Mouse (Mus musculus): Measurements from ENCODE around the gene Lrrc55. TPM values are rescaled to one million over a fixed set of nuclear protein-coding genes. Genes with fewer than 3 reads are reported as not detected.

The Lrrc55 gene
- polyA plus RNA-seq, 1 experiment = not detected

- no peak for TF ChIP-seq GATA1 (IDR thresholded peaks at IDR 0.05; ENCODE audit: borderline replicate concordance, low read length)
- no peak for TF ChIP-seq FLI1 (IDR thresholded peaks at IDR 0.05; ENCODE audit: low read length)
Observed at GRCm38 (mm10) chr2:85136831-85137520, 60.0 kb downstream of the Lrrc55 start.

DNA sequence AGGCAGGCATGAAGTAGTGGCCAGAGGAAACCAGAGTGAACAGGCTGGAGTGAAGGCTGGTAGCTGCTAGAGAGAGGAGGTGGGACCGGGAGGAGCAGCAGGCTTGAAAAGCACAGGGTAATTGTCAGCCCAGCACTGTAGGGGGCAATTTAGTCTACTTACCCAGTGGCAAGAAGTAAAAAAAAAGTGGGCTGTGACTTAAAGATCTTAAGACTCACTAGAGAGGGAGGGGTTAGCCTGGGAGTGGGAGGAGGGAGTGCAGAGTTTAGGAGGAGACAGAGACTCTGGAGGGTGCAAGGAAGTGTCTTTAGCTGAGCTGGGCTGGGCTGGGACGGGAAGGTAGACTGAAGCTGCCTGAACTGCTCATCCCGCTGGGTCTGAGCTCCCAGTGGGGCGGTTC, 60.9 kb downstream of the Lrrc55 start, which contains the start of gene Aplnr:
TSS of gene Aplnr (plus strand) at position 137 of the 400 bp plus-strand sequence.
- TF ChIP-seq FLI1 (IDR thresholded peaks at IDR 0.05; ENCODE audit: low read length) (no peak), GATA1 (IDR thresholded peaks at IDR 0.05; ENCODE audit: borderline replicate concordance, low read length) (no peak)
- H3K36me3 ChIP-seq (replicated peaks; ENCODE audit: low read length) = no peaks in the 10 kb centered on the region
- H3K27me3 ChIP-seq (replicated peaks) = peaks cover 39% of the 10 kb centered on the region
- H3K4me1 ChIP-seq = peaks cover 3% of the 10 kb centered on the region; the same call in 1 of the 2 replicates
- H3K4me3 ChIP-seq (replicated peaks) = no peak within 1 kb of the TSS
- H3K9me3 ChIP-seq = no peaks in the 10 kb centered on the region

More at GRCm38 (mm10) chr2:85136831-85137520, 60.0 kb downstream of the Lrrc55 start:
- Histone ChIP-seq H3K4me1 (peaks cover 3% of the 10 kb centered on the region; the same call in 1 of the 2 replicates), H3K4me3 (replicated peaks) (no peak overlapping the region), H3K9me3 (no peaks in the 10 kb centered on the region), H3K27me3 (replicated peaks) (peaks cover 38% of the 10 kb centered on the region), H3K36me3 (replicated peaks; ENCODE audit: low read length) (no peaks in the 10 kb centered on the region)

GRCm38 (mm10) chr2:85135099-85135498, 61.9 kb downstream of the Lrrc55 start:
- H3K4me3 ChIP-seq (replicated peaks) = no peak overlapping the region
- no peak for TF ChIP-seq GATA1 (IDR thresholded peaks at IDR 0.05; ENCODE audit: borderline replicate concordance, low read length)
- no peak for TF ChIP-seq FLI1 (IDR thresholded peaks at IDR 0.05; ENCODE audit: low read length)
- peaks cover 37% of the 10 kb centered on the region for H3K27me3 ChIP-seq (replicated peaks)
- H3K4me1 ChIP-seq = peaks cover 3% of the 10 kb centered on the region; the same call in 1 of the 2 replicates
- H3K36me3 ChIP-seq (replicated peaks; ENCODE audit: low read length) = no peaks in the 10 kb centered on the region
- no peaks in the 10 kb centered on the region for H3K9me3 ChIP-seq

DNA sequence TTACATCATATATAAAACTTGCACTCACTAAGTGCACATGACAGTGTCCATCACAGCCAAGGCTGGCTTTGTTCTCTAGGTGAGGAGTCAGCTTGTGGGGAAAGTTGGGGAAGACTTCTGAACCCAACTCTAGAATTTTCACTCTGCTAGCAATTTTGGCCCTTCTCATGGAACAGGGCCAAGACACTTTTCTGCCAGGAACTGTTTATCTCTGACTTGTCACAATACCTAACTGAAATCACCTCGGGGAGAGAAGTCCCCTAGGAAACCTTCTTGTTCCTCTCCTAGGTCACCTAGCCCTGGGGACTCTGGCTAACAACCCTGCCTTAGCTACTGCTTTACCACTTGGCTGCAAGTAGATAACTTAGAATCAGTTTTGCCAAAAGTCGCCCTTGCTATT, 64.8 kb downstream of the Lrrc55 start:
- Histone ChIP-seq H3K36me3 (replicated peaks; ENCODE audit: low read length) (no peaks in the 10 kb centered on the region), H3K4me1 (peaks cover under 1% of the 10 kb centered on the region; the same call in 1 of the 2 replicates), H3K4me3 (replicated peaks) (no peak overlapping the region), H3K27me3 (replicated peaks) (peaks cover 33% of the 10 kb centered on the region), H3K9me3 (no peaks in the 10 kb centered on the region)
- TF ChIP-seq FLI1 (IDR thresholded peaks at IDR 0.05; ENCODE audit: low read length) (no peak), GATA1 (IDR thresholded peaks at IDR 0.05; ENCODE audit: borderline replicate concordance, low read length) (no peak)

DNA sequence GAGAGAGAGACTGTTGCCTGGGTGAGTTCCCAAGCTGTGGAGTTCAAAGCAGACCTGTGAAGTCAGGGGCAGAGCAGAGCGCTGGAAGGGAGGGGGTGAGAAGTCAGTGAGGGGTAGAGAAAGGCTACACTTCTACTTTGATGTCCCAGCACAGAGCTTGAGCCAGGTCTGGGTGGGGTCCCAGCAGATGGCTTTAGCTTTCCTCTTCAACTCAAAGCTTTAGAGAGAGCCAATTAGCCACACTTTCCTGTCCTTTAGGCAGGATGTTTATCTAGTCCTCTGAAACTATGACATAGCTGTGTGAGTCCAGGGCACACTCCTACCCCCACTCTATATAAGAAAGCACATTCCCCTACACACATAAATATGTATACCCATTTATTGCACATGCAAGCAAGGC, 65.3 kb downstream of the Lrrc55 start:
- H3K27me3 ChIP-seq (replicated peaks) = peaks cover 28% of the 10 kb centered on the region
- H3K36me3 ChIP-seq (replicated peaks; ENCODE audit: low read length) = no peaks in the 10 kb centered on the region
- TF ChIP-seq FLI1 (IDR thresholded peaks at IDR 0.05; ENCODE audit: low read length) (no peak), GATA1 (IDR thresholded peaks at IDR 0.05; ENCODE audit: borderline replicate concordance, low read length) (no peak)
- no peak overlapping the region for H3K4me3 ChIP-seq (replicated peaks)
- no peaks in the 10 kb centered on the region for H3K4me1 ChIP-seq
- H3K9me3 ChIP-seq = no peaks in the 10 kb centered on the region

GRCm38 (mm10) chr2:85131226-85131625, 65.8 kb downstream of the Lrrc55 start:
- Histone ChIP-seq H3K9me3 (no peaks in the 10 kb centered on the region), H3K27me3 (replicated peaks) (peaks cover 23% of the 10 kb centered on the region), H3K4me3 (replicated peaks) (no peak overlapping the region), H3K36me3 (replicated peaks; ENCODE audit: low read length) (no peaks in the 10 kb centered on the region), H3K4me1 (no peaks in the 10 kb centered on the region)
- TF ChIP-seq GATA1 (IDR thresholded peaks at IDR 0.05; ENCODE audit: borderline replicate concordance, low read length) (no peak), FLI1 (IDR thresholded peaks at IDR 0.05; ENCODE audit: low read length) (no peak)

DNA sequence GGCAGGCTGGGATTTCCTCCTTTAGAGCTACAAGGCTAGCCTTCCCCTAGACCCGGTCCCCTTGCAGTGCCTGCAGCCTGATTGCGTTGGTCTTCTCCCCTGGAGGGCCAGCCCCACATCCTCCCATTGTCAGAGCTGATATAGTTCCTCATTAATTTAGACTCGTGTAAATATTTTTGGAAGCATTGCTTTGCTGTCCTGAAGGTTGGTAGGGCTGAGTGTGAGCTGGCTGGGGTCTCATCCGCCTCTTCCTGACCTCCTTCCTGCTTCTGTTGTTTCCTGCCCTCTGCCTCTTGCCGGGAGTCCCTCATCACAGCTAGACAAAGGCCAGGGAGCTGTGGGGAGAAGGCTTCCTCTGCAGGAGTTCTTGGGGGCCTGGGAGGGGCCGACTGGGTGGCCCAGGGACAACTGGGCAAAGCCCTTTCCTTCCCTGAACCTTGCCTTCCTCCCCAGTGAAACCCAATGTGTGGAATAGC, 67.5 kb downstream of the Lrrc55 start:
- TF ChIP-seq FLI1 (IDR thresholded peaks at IDR 0.05; ENCODE audit: low read length) (no peak), GATA1 (IDR thresholded peaks at IDR 0.05; ENCODE audit: borderline replicate concordance, low read length) (no peak)
- no peak overlapping the region for H3K4me3 ChIP-seq (replicated peaks)
- H3K4me1 ChIP-seq = no peaks in the 10 kb centered on the region
- no peaks in the 10 kb centered on the region for H3K9me3 ChIP-seq
- H3K27me3 ChIP-seq (replicated peaks) = peaks cover 18% of the 10 kb centered on the region
- no peaks in the 10 kb centered on the region for H3K36me3 ChIP-seq (replicated peaks; ENCODE audit: low read length)

DNA sequence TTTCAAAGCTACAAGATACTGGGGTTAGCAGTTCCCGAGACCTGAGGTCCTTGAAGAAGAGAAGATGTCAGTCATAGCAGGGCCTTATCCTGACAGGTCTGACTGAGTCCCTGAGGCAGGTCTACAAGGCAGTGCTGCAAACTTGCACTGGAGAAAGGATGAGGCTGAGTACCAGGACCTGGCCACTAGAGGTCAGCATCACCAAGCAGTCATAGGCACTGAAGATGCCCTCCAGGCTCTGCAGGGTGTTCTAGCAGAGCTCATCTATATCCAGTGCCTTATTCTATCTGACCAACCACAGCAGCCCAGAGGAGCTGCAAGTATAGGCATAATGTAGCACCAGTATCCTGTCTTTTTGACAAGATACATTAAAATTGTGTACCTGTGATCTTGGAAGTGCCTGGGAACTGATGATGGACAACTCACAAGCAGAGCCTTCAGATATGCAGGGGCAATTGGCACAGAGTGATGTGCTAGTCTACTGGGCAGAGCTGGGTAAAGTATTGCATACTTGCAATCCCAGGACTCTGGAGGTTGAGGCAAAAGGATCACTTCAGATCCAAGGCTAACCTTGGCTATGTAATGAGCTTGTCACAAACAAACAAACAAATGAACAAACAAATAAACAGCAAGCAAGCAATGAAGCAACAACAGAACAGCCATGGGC, 73.0 kb downstream of the Lrrc55 start:
- no peak overlapping the region for H3K4me3 ChIP-seq (replicated peaks)
- no peaks in the 10 kb centered on the region for H3K9me3 ChIP-seq
- no peaks in the 10 kb centered on the region for H3K36me3 ChIP-seq (replicated peaks; ENCODE audit: low read length)
- TF ChIP-seq FLI1 (IDR thresholded peaks at IDR 0.05; ENCODE audit: low read length) (no peak), GATA1 (IDR thresholded peaks at IDR 0.05; ENCODE audit: borderline replicate concordance, low read length) (no peak)
- H3K4me1 ChIP-seq = no peaks in the 10 kb centered on the region
- H3K27me3 ChIP-seq (replicated peaks) = peaks cover under 1% of the 10 kb centered on the region

DNA sequence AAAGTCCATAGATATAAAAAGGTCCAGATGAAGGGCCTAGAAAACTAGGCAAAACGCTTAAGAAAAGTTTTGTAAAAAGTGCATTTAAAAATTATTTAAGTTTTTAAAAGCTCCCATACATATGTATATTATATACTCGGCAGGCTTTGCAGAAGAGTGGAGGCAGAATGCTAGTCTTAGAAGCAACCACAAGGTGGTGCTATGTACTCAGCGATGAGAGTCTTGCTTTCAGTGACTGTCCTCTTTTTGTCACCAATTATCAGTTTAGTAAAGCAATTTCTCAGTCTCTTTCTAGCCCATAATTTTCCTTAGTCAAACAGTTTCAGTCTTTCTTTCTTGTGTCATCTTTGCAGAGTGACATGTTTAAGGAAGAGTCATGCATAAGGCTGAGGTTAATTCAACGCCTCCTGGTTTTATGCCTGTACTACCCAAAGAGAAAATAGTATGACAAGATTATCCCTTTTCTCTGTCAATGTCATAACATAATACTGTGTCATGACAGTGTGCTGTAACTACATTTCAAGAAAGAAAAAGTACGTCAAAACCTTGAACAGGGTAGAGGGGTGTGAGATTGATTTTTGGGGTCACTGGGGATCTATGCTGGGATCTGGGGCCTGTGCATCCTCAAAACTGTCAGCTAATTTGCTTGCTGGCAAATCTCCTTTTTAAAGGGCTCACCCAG, 73.7 kb downstream of the Lrrc55 start:
- Histone ChIP-seq H3K4me3 (replicated peaks) (no peak overlapping the region), H3K4me1 (no peaks in the 10 kb centered on the region), H3K9me3 (no peaks in the 10 kb centered on the region), H3K27me3 (replicated peaks) (no peaks in the 10 kb centered on the region), H3K36me3 (replicated peaks; ENCODE audit: low read length) (no peaks in the 10 kb centered on the region)
- TF ChIP-seq GATA1 (IDR thresholded peaks at IDR 0.05; ENCODE audit: borderline replicate concordance, low read length) (no peak), FLI1 (IDR thresholded peaks at IDR 0.05; ENCODE audit: low read length) (no peak)

Other genes starting within 250 kb of the Lrrc55 start
- 2.5 TPM in 1 of 2 replicates, not detected in the other for gene Prg2, start 216.7 kb downstream of the Lrrc55 start, polyA plus RNA-seq (2012; ENCODE audit: insufficient read depth, low replicate concordance)
- gene Prg3, start 209.0 kb downstream of the Lrrc55 start, polyA plus RNA-seq (2012; ENCODE audit: insufficient read depth, low replicate concordance) = 1.8 TPM in 1 of 2 replicates, not detected in the other
- 9.9 and 23.0 TPM in 2 replicates for gene Ssrp1, start 160.0 kb downstream of the Lrrc55 start, polyA plus RNA-seq (2012; ENCODE audit: insufficient read depth, low replicate concordance)
- not detected in 2 replicates for gene P2rx3, start 159.7 kb downstream of the Lrrc55 start, polyA plus RNA-seq (2012; ENCODE audit: insufficient read depth, low replicate concordance)
- gene Tnks1bp1, start 149.2 kb downstream of the Lrrc55 start, polyA plus RNA-seq (2012; ENCODE audit: insufficient read depth, low replicate concordance) = 0.72 TPM in 1 of 2 replicates, not detected in the other
- gene Aplnr, start 61.0 kb downstream of the Lrrc55 start, polyA plus RNA-seq (2012; ENCODE audit: insufficient read depth, low replicate concordance) = not detected in 2 replicates
- gene Olfr987, start 142.1 kb upstream of the Lrrc55 start, polyA plus RNA-seq (2012; ENCODE audit: insufficient read depth, low replicate concordance) = not detected in 2 replicates
- not detected in 2 replicates for gene Olfr988, start 166.0 kb upstream of the Lrrc55 start, polyA plus RNA-seq (2012; ENCODE audit: insufficient read depth, low replicate concordance)
- gene Olfr992, start 212.3 kb upstream of the Lrrc55 start, polyA plus RNA-seq (2012; ENCODE audit: insufficient read depth, low replicate concordance) = not detected in 2 replicates
- gene Olfr993, start 217.7 kb upstream of the Lrrc55 start, polyA plus RNA-seq (2012; ENCODE audit: insufficient read depth, low replicate concordance) = not detected in 2 replicates
- not detected in 2 replicates for gene Olfr994, start 239.3 kb upstream of the Lrrc55 start, polyA plus RNA-seq (2012; ENCODE audit: insufficient read depth, low replicate concordance)
- not detected in 2 replicates for gene Olfr995, start 246.4 kb upstream of the Lrrc55 start, polyA plus RNA-seq (2012; ENCODE audit: insufficient read depth, low replicate concordance)